Mouse (Mus musculus) limb, embryonic 15.5 days (tissue): ENCODE data around the gene Crlf1. TPM values are rescaled to one million over a fixed set of nuclear protein-coding genes. Genes with fewer than 3 reads are reported as not detected.

Source experiments
- ATAC-seq: fragments of 200-750 bp; cut with Nextera tagmentation; 2 replicates; pipeline ENCODE4 v1.8.0; 2017; ENCODE audit warnings: low read depth, moderate TSS enrichment; ENCODE audit not compliant: insufficient number of reproducible peaks, low FRiP score, low TSS enrichment
- H3K27ac ChIP-seq: fragments of 300-500 bp; sonication (generic); 2 replicates; pipeline ENCODE4 v1.5.1; 2015; ENCODE audit warnings: moderate library complexity, mild to moderate bottlenecking, inconsistent platforms
- H3K27me3 ChIP-seq: fragments of 300-500 bp; sonication (generic); 2 replicates; pipeline ENCODE4 v1.6.1; 2015; ENCODE audit warnings: inconsistent platforms
- H3K36me3 ChIP-seq: fragments of 300-500 bp; sonication (generic); 2 replicates; pipeline ENCODE4 v1.6.1; 2015; ENCODE audit warnings: inconsistent platforms
- H3K4me1 ChIP-seq: fragments of 300-500 bp; sonication (generic); 2 replicates; pipeline ENCODE4 v1.6.1; 2015; ENCODE audit warnings: inconsistent platforms
- H3K4me2 ChIP-seq: fragments of 300-500 bp; sonication (generic); 2 replicates; pipeline ENCODE4 v1.6.1; 2015; ENCODE audit warnings: mild to moderate bottlenecking, inconsistent platforms
- H3K4me3 ChIP-seq: fragments of 300-500 bp; sonication (generic); 2 replicates; pipeline ENCODE4 v1.5.1; 2015; ENCODE audit warnings: mild to moderate bottlenecking, inconsistent platforms
- H3K9ac ChIP-seq: fragments of 300-500 bp; sonication (generic); 2 replicates; pipeline ENCODE4 v1.6.1; 2015; ENCODE audit warnings: inconsistent platforms
- H3K9me3 ChIP-seq: fragments of 300-500 bp; sonication (generic); 2 replicates; pipeline ENCODE4 v1.6.1; 2016; ENCODE audit warnings: inconsistent platforms
- WGBS: fragments of 180-500 bp; shearing (Covaris S2); methylation state at CpG from one replicate; pipeline ENCODE4 v1.1.7; 2015; 5-methylcytosine and 5-hydroxymethylcytosine counted together
- polyA plus RNA-seq: library from polyadenylated mRNA; unstranded; fragments of >200 nt; fragmentation: Nextera tagmentation; extraction: Ambion mirVana; gene quantifications from 2 replicates; pipeline ENCODE4 v1.2.1, GENCODE M21; 2015

Gene Crlf1
- polyA plus RNA-seq = 91.2 and 97.7 TPM in 2 replicates

DNA sequence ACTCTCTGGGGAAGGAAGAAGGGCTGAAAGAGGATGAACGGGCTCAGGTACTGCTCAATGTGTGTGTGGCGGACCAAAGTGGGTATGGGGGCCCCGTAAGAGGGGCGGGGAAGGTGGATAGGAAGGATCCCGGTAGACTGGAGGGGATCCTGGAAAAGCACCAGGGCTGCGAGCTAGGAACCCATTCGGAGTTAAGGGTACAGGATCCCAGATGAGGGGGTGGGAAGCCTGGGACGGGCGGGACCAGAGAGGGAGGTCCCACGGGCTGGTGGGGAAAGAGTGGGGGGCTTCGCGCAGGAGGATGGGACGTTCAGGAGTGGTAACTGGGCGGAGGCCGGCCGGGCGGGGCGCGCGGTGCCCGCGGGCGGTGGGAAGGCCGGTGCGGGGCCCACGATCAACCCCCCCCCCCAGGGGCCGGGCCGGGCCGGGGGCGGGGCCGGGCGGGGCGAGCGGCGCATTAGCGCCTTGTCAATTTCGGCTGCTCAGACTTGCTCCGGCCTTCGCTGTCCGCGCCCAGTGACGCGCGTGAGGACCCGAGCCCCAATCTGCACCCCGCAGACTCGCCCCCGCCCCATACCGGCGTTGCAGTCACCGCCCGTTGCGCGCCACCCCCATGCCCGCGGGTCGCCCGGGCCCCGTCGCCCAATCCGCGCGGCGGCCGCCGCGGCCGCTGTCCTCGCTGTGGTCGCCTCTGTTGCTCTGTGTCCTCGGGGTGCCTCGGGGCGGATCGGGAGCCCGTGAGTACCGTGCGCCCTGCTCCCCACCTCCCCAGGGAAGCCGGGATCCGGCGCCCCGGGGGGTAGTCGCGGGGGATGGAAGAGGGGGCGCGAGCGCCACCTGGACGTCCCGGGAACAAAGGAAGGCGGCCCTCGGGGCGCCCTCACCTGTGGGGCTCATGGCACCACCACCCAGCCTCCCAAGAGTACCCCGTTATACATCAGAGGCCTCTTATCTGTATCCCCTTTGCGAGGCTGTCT lies at the start of gene Crlf1:
Gene Crlf1 (plus strand): TSS at position 495 of the 977 bp plus-strand sequence.
- no peak for ATAC-seq
- Histone ChIP-seq H3K4me3 (peak within 1 kb of the TSS; percentile 53), H3K27ac (peak within 1 kb of the TSS; percentile 57), H3K4me2 (peak within 1 kb of the TSS; percentile 89), H3K27me3 (peaks cover 94% of the 10 kb centered on the region), H3K9me3 (no peaks in the 10 kb centered on the region), H3K4me1 (peaks cover 84% of the 10 kb centered on the region), H3K36me3 (no peaks in the 10 kb centered on the region), H3K9ac (peak within 1 kb of the TSS; percentile 44)
- under 1% methylated on average over 70 of the region's 93 CpGs for WGBS

DNA sequence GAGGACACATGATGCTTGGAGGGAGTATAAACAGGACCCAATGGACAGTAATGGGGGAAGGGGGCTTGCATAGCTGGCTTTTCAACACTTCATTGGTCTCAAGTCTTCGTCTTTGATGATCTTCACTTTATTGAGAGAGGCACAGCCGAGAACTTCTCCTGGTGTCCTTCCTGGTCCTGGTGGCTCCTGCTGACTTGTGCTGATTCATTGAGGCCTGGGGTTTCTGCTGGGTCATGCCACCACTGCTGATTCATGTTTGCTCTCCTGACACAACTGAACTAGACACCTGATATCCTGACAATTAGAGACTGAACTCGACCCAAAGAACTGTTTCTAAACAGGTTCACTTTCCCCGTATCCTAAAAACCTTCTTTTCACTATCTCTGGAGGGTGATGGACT lies 49.6 kb upstream of the Crlf1 start:
- no peaks in the 10 kb centered on the region for H3K36me3 ChIP-seq
- no peak overlapping the region for H3K27ac ChIP-seq
- 80% methylated on average over 4 of the region's 4 CpGs for WGBS
- no peak for ATAC-seq
- no peaks in the 10 kb centered on the region for H3K9me3 ChIP-seq
- H3K27me3 ChIP-seq = no peaks in the 10 kb centered on the region
- H3K4me2 ChIP-seq = no peak overlapping the region
- H3K4me3 ChIP-seq = no peak overlapping the region
- H3K4me1 ChIP-seq = peaks cover 32% of the 10 kb centered on the region
- H3K9ac ChIP-seq = no peak overlapping the region

DNA sequence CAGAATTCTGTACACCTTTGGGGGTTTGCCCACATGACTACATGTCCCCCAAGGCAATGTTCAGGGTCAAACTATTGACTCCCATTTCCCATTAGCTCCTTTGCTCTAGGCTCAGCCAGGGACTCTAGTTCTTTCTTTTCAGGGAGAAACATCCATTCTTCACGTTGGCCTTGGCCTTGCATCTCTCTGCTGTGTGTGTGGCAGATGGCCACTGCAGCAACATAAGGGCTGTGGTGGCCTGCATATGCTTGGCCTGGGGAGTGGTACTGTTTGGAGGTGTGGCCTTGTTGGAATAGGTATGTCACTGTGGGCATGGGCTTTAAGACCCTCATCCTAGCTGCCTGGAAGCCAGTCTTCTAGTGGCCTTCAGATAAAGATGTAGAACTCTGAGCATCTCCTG lies 47.0 kb upstream of the Crlf1 start:
- Histone ChIP-seq H3K4me1 (peaks cover 40% of the 10 kb centered on the region), H3K4me2 (no peak overlapping the region), H3K27me3 (no peaks in the 10 kb centered on the region), H3K36me3 (peaks cover 12% of the 10 kb centered on the region), H3K27ac (no peak overlapping the region), H3K9ac (no peak overlapping the region), H3K4me3 (no peak overlapping the region), H3K9me3 (no peaks in the 10 kb centered on the region)
- 66% methylated on average over 1 of the region's 1 CpGs for WGBS
- no peak for ATAC-seq

DNA sequence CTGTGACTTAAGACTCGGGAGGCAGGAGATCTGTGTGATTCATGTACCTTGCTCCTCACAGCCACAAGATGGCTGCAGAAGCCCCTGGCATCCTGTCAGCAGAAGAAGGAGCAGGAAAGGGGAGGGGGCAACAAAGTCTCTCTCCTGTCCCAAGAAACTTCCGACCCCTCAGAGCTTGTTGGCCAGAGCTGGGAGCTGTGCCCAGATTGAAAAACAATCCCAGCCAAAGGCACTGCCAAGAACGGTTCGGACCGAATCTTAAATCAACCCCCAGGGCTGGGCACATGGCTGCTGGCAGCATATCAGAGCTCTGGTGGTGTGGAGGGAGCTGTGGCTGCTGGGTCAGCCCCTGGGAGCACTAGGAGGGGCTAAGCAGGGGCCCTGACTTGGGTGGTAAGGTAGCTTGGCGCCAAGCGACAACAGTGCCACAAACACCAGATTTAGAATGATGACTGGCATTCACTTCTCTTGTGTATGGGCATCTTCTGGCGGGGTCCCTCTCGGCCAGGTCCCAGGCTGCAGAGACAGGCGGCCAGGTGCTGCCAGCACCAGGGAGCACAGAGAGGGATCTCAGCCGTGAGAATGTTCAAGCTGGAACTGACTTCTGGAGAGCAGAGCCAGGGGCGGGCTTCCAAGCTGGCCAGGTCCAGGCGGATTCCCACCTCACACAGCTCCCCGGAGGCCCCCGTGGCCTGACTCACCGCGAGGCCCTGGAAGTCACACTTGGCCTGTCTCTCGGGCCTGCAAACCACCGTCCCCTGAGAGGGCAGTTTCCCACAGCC lies 45.1 kb upstream of the Crlf1 start:
- H3K27ac ChIP-seq = peak overlapping the region; percentile 85
- peak overlapping the region; percentile 25 for H3K4me2 ChIP-seq
- H3K9me3 ChIP-seq = no peaks in the 10 kb centered on the region
- peak; percentile 49; the same call in 1 of the 2 replicates for ATAC-seq
- no peaks in the 10 kb centered on the region for H3K27me3 ChIP-seq
- peaks cover 54% of the 10 kb centered on the region for H3K4me1 ChIP-seq
- peaks cover 30% of the 10 kb centered on the region for H3K36me3 ChIP-seq
- 0 out of 2 replicates have a peak overlapping the region, but pooled peaks have one; percentile 2 for H3K9ac ChIP-seq
- H3K4me3 ChIP-seq = no peak overlapping the region
- WGBS = 36% methylated on average over 19 of the region's 19 CpGs

DNA sequence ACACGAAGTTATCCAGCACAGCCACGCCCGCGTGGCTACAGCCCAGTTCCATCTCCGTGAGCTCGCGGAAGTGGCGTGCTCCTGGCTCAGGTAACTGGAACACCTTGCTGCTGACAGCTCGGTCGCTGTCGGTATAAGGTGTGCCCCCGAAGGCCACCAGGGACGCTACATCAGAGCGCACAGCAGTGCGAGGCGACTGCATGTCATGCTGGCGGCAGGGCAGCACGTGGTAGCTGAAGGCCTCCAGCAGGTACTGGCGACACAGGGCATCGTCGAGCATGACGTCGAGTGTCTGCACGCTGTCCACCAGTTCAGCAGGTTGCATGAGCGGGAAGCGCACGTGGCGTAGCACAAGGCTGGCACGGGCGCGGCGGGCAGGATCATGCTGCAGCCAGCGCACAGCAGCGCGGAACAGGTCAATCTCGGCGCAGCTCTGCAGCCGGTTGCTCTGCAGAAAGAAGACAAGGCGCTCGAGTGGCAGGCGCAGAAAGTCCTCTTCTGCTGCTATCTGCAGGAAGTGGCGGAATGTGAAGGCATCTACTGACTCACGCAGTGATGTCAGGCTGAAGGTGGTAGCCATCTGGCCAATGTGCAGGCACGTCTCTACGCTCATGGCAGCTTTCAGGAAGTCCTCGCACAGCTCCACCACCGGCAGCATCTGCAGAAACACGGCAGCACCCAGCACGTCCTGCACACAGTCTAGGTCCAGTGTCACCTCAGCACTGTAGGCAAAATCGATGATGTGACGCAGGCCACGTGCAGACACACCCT lies 40.6 kb upstream of the Crlf1 start:
- no peak for ATAC-seq

DNA sequence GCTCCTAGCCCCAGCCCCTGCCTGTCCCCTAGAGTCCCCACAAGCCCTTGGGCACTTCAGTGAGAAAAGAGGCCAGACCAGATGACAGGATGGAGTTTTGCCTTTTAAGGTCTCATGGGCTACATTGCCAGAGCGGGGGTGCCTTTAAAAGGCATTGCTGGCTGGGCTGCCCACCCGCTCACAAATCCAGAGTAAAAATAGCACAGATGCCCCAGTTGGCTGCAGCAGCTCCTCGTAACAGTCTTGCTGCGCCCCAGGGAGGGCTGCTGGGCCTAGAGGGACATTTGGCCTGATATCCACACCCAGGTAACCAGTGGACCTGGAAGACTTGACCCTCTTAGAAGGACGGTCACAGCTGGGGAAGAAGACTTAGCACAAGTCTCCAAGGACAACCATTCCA lies 39.1 kb upstream of the Crlf1 start:
- H3K9ac ChIP-seq = no peak overlapping the region
- H3K27me3 ChIP-seq = no peaks in the 10 kb centered on the region
- H3K4me3 ChIP-seq = no peak overlapping the region
- H3K36me3 ChIP-seq = peaks cover 31% of the 10 kb centered on the region
- peaks cover 47% of the 10 kb centered on the region for H3K4me1 ChIP-seq
- ATAC-seq = no peak
- 57% methylated on average over 5 of the region's 5 CpGs for WGBS
- H3K9me3 ChIP-seq = no peaks in the 10 kb centered on the region
- H3K27ac ChIP-seq = no peak overlapping the region
- no peak overlapping the region for H3K4me2 ChIP-seq

More for the DNA sequence above, 40.6 kb upstream of the Crlf1 start:
- peaks cover 31% of the 10 kb centered on the region for H3K36me3 ChIP-seq
- H3K27ac ChIP-seq = no peak overlapping the region
- WGBS = 64% methylated on average over 52 of the region's 52 CpGs
- no peaks in the 10 kb centered on the region for H3K27me3 ChIP-seq
- H3K4me2 ChIP-seq = no peak overlapping the region
- no peak overlapping the region for H3K9ac ChIP-seq
- H3K4me1 ChIP-seq = peaks cover 61% of the 10 kb centered on the region
- no peaks in the 10 kb centered on the region for H3K9me3 ChIP-seq
- H3K4me3 ChIP-seq = no peak overlapping the region

DNA sequence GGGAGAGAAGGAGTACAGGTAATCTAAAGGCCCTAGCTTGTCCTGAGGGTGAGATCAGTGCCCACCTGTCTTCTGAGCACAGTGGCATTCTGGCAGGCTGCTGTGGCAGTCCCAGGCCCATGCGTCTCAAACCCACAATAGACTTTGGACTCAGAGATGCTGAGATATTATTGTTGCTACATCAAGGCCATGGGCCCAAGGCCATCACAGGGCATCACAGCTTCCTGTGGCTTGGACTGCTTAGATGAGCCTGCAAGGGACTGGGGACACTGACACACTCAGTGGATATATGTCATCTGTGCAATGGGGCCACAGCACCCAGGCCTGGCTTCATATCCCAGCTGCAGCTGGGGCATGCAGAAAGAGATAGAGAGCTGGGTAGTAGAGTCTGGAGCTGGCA lies 36.0 kb upstream of the Crlf1 start:
- 100% methylated on average over 1 of the region's 1 CpGs for whole genome bisulfite sequencing
- Histone ChIP-seq H3K4me2 (no peak overlapping the region), H3K27me3 (no peaks in the 10 kb centered on the region), H3K9me3 (no peaks in the 10 kb centered on the region), H3K9ac (no peak overlapping the region), H3K4me1 (peaks cover 38% of the 10 kb centered on the region), H3K27ac (no peak overlapping the region), H3K4me3 (no peak overlapping the region), H3K36me3 (peaks cover 15% of the 10 kb centered on the region)
- ATAC-seq = no peak

DNA sequence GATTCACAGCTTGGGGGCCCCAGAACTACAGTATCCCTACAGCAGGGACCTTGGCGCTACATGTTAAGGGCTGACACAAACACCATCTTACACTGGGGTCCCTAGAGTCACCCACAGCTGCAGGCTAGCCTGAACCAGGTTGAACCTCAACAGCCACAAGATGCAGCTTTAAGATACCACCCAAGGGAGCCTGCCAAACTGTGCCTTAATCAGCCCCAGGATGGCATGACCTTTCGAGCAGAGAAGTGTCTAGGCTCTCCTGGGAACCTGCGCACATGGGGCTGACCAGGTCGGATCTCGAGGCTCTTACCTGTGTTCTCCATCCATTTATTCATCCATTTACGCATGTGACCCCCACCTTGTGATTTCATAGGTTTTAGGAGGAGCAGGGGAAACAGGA lies 35.1 kb upstream of the Crlf1 start:
- H3K9me3 ChIP-seq = no peaks in the 10 kb centered on the region
- no peaks in the 10 kb centered on the region for H3K27me3 ChIP-seq
- no peak overlapping the region for H3K9ac ChIP-seq
- H3K4me3 ChIP-seq = no peak overlapping the region
- no peak overlapping the region for H3K4me2 ChIP-seq
- H3K27ac ChIP-seq = no peak overlapping the region
- peaks cover 7% of the 10 kb centered on the region for H3K36me3 ChIP-seq
- 86% methylated on average over 6 of the region's 6 CpGs for WGBS
- H3K4me1 ChIP-seq = peaks cover 37% of the 10 kb centered on the region
- no peak for ATAC-seq

DNA sequence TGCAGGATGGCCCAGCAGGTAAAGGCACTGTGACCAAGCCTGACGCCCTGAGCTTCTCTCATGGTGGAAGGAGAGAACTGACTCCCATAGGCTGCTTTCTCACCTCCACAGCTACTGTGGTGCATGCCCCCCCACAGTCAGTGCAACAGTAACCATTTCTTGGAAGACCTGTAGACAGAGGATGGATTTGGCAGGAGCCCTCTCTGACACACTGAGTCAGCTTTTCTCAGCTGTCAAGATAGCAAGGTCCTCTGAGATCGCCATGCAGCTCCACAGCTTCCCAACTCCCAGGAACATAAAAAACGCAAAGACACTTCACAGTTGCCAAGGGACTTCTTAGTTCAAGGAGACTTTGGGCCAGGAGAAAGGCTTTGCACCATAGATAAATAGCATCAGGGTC lies 34.5 kb upstream of the Crlf1 start:
- H3K9ac ChIP-seq = no peak overlapping the region
- WGBS = 89% methylated on average over 3 of the region's 3 CpGs
- H3K36me3 ChIP-seq = peaks cover 6% of the 10 kb centered on the region; the same call in 1 of the 2 replicates
- H3K9me3 ChIP-seq = no peaks in the 10 kb centered on the region
- no peak overlapping the region for H3K4me2 ChIP-seq
- H3K4me3 ChIP-seq = no peak overlapping the region
- peaks cover 36% of the 10 kb centered on the region for H3K4me1 ChIP-seq
- ATAC-seq = no peak
- no peaks in the 10 kb centered on the region for H3K27me3 ChIP-seq
- no peak overlapping the region for H3K27ac ChIP-seq

DNA sequence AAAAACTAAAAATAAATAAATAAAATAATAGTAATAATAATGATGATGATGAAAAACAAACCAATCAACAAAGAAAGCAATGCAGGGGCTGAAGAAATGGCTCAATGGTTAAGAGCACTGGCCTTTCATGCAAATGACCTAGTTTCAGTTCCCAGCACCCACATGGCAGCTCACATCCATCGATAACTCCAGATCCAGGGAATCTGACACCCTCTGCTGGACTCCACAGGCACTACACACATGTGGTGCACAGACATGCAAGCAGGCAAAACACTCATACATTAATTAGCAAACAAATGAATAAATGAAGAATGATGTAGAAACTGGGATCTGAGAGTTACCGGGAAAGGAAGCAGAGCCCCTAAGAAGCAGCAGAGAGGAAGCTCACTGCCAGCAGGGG lies 33.3 kb upstream of the Crlf1 start:
- H3K4me1 ChIP-seq = peaks cover 29% of the 10 kb centered on the region
- H3K27ac ChIP-seq = no peak overlapping the region
- no peak for ATAC-seq
- no peak overlapping the region for H3K9ac ChIP-seq
- no peak overlapping the region for H3K4me3 ChIP-seq
- no peak overlapping the region for H3K4me2 ChIP-seq
- peaks cover 6% of the 10 kb centered on the region; the same call in 1 of the 2 replicates for H3K36me3 ChIP-seq
- H3K9me3 ChIP-seq = no peaks in the 10 kb centered on the region
- WGBS = 95% methylated on average over 2 of the region's 2 CpGs
- H3K27me3 ChIP-seq = no peaks in the 10 kb centered on the region

DNA sequence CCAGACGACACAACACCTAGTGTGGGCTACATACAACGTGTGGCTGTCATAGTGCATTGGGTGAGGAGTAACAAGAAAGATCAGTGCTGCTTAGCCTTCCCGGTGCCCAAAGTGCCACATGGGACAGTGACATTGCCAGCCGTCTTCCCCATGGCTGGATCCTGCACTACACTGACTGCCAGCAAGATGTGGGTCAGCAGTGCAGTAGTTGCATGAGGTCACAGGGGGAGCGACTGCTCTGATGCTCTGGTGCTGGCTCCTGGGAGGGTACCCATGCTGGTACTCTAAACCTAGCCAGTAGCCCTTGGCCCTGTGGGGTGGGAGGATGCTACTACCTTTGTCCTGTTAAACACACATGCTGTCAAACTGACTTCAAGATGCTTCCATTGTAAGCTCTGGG lies 32.8 kb upstream of the Crlf1 start:
- ATAC-seq = no peak
- Histone ChIP-seq H3K9ac (no peak overlapping the region), H3K27ac (no peak overlapping the region), H3K27me3 (no peaks in the 10 kb centered on the region), H3K9me3 (no peaks in the 10 kb centered on the region), H3K4me2 (no peak overlapping the region), H3K36me3 (peaks cover 6% of the 10 kb centered on the region), H3K4me3 (no peak overlapping the region), H3K4me1 (peaks cover 29% of the 10 kb centered on the region)
- WGBS = 94% methylated on average over 5 of the region's 5 CpGs
